Mouse (Mus musculus): ENCODE data around the gene Kdm6b.
"Not testable (repeated sequence)": the region's sequence is repeated elsewhere in the genome, so short reads cannot be mapped to it uniquely, and the experiment has no call there.

The Kdm6b gene

DNA sequence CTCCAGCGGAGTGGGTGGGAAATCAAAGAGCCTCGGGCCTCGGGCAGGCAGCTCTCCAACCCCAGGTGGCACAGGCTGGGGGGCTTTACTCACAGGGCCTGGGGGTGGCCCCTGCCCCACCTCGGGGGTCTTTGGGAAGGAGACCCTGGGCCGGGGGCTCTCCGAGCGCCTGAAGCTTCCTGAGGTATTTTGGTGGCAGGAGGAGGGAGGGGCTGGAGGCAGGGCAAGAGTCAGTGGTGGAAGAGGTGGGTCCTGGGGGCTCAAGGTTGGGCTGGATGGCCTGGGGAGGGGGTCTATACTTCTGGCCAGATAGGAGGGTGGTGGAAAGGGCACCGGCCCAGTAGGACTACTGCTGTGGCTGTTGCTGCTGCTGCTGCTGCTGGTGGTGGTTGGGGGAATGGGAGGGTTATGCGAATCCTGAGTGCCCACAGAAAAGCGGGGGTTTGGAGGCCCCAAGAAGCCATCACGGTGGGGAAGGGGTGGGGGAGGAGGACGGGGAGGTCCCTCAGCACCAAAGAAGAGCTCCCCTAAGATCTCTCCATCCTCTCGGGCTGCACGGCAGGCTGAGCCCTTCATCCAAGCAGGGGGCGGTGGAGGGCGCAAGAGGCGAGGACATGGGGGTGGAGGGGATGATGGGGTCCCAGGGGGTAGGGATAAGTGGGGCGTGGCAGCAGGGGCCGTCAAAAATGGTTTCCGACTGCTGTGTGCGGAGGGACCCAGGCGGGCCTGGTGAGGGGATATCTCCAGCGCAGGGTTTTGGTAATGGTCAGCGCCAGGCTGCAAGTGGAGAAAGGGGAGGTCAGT is 7.9 kb downstream of the Kdm6b start:
- no peak for DNase-seq

DNA sequence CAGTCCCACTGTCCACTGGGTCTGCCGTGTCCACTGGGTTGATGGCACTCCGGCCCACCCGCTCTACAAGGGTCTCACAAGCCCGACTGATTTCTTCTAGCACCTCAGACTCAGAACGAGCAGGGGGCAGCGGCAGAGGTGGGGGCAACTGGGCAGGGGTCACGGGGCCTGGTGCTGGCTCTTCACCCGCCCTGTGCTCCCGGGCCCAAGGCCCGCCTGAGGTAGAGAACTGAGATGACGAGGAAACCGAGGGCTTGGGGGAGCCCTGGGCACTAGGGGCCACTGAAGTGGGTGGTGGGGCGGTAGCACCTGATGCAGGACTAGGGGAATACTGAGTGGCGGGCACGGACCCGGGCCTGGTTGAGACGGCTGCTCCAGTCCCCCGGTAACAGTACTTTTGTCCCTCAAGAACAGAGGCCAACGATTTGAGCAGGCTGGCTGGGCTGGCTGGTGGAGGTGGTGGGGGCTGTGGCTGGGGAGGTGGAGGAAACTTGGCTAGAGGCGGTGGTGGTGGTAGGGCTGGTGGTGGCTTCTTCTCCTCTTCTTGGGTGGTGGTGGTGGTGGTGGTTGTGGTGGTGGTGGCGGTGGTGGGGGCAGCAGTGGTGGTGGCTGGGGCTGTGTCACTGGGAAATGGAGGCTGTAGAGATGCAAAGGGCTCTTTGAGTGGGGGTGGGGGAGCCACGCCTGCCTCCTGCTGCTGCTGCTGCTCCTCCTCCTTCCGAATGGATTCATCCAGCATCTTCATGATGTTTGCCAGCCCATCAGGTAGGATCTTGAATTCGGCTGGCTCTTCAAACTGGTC is 8.7 kb downstream of the Kdm6b start:
- DNase-seq: no peak

- DNase-seq: peak; percentile 13
These were observed 9.5 kb downstream of the Kdm6b start for GRCm38 (mm10) chr11:69403691-69404594.

DNA sequence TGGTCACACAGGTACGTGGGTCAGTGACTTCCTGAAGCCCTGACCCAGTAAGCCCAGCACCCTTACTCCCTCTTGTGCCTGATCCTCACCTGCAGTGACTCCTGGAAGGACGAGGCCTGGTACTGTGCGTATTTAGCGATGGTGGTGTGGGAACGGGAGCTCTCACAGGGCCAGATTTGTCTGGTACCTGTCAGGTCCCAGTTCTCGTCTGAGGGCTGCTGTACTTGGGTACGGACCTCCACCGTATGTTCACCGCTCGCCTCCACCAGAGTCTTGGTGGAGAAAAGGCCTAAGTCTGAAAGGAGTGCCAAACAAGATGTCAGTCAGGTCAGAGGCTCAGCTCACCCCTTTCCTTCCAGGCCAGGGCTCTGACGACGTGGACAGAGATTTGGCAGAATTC is 11.5 kb downstream of the Kdm6b start:
- no peak for DNase-seq

- peak; percentile 95 for DNase-seq
These were observed 12.3 kb downstream of the Kdm6b start for GRCm38 (mm10) chr11:69401210-69401637.

GRCm38 (mm10) chr11:69400083-69400850 is 13.2 kb downstream of the Kdm6b start:
- DNase-seq: peak; percentile 12

DNA sequence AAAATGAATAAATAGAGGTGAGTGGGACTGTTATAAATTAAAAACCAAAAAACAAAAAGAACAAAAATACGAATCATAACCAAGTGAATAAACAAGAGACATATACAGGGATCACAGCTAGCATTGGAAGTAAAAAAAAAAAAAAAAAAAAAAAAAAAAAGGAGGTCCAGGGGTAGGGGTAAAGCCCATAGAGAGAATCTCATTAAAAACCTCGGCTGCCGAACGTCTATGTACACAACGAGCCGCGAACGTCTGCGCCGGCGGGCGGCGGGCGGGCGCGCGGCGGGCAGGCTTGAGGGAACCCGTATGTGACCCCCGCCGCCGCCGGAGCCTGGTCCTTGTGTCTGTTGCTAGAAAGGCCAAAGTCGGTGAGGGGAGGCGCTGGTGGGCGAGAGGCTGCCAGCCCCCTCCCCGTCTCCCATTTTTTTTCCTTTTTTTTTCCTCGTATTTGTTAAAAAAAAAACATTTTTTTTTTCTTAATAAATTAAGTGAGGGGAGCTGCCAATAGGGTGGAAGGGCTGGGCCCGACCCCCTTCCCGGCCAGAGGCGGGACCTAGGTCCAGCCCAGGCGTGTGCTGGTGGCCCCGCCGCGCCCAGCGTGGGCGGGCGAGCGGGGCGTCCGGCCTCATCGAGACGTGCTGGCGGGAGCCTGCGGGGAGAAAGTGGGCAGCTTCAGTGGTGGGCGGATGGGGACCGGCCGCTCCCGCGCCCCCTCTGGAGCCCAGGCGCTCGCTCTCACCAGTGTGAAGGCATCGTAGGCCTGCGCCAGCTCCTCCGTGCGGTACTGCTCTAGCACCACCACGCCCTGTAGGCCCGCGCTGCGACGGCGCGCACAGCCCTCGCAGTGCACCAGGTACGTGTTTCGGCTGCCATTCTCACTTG is 14.0 kb downstream of the Kdm6b start:
- peak; percentile 38 for DNase-seq

DNA sequence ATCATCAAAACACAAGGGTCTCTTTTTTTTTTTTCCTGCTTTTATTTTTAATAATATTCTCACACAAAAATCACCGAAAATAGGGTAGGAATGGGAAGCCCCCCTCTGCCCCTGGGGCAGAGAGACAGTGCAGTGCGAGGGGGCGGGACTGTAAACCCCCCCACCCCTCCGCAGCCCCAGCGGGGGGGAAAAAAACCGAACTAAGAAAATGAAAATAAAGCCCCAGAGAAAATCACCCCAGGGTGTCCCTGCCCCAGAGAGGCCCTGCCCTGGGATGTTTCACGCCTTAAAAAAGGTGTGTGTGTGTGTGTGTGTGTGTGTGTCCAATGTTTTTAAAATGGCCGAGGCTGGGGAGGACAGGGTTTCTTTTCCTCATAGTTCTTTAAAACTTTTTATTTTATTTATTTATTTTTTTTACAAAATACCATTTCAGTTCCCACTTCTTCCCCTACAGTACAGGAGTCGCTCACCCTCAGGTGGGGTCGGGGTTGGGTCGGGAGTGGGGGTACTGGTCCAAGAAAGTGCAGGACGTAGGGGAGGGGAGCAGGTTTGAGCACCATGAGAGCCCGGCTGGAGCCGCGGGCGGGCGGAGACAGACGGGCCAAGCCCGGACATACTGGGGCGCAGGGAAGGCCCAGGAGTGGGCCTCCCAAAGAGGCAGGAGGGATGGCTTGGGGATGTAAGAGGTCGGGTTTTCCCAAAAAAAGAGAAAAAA is 14.8 kb downstream of the Kdm6b start:
- peak; percentile 17 for DNase-seq

DNA sequence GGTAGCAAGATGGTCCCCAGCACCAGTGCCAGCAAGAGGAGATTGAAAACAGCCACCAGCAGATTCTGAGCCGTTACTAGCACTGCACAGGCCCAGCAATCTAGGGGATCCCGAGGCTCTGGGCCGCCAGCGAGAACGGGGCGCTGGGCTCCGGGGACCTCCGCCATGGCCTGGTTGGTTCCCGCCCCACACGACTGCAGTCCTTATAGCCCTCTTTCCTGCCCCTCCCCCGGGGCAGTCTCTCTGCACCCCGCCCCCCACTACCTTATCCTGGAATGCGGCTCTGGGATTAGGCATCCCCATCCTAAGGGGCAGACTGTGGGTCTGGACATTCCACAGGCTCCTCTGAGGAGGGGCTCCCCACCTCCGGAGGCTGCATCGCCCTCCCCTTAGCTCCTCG is 15.4 kb downstream of the Kdm6b start, which contains the start of gene Tmem88:
TSS of gene Tmem88 (minus strand) at position 176 of the 400 bp plus-strand sequence.
- peak; percentile 78 for DNase-seq

DNA sequence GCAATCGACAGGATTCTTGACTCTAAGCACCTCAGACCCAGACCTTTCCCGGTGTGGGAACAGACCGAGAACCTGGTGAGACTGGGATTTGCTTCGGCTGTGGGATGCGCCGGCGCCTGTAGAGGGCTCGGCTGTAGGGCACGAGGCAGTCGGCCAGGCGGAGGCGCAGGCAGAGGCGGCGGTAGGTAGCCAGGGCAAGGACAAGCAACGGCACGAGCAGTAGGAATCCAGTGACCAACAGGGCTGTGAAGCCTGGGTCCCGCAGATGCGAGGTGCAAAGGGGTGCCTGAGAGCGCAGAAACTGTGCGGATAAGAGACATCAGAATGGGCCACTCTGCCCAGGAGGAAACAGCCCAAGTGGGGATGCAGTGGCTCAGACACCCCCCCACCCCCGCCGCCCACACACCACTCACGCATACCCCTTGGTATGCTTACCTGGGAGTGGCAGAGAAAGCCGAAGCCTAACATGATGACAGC is 15.9 kb downstream of the Kdm6b start:
- DNase-seq: peak; percentile 43

DNA sequence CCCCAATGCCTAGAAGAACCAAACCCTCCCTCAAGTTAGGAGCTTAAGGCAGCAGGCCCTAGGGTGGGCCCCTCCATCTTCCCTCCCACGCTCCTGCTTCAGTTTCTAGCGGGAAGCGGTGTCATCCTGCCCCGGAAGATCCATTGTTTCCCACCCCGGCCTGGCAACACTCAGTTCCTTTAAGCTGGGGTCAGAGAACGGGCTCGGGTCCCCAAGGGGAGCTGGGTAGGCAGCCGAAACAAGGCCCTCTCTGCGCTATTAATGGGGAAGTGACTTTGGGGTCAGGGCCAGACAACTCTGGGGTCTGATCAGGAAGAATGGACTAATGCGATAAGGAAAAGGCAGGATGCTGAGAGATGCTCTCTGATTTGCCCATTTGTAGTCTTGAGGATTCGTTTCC is 16.7 kb downstream of the Kdm6b start:
- peak; percentile 79 for DNase-seq

- peak; percentile 98 for DNase-seq
These were observed 17.7 kb downstream of the Kdm6b start for GRCm38 (mm10) chr11:69395634-69396373.

- peak; percentile 95 for DNase-seq
These were observed 18.2 kb downstream of the Kdm6b start, which contains the start of the genes Naa38 and Cyb5d1 for GRCm38 (mm10) chr11:69395235-69395633. Naa38 (plus strand) TSS chr11:69395487. Cyb5d1 (minus strand) TSS chr11:69395631.

DNA sequence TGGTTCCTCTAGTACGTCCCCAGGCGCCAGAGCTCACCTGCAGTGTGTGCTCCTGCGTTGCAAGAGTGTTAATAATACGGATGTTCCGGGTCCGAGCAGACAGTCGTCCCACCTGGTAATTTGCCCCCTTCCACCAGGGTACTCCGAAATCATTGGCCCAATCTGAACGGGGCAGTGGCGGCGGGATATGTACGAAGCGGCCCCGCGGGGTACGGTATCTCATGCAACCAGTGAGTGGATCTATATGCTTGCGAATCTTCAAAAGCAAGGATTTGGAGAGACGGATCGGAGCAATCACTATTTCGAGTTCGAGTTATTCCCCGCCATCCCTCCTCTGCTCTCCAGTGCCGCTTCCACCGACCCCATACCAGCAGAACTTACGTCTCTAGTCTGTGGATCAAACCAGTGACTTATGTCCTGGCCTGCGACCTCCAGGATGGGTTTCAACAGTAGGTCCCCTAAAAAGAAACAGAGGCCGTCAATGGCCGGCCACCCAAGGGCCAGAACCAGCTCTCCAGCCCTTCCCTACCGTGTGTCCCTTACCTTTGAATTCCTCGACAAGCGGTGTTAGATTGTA is 18.8 kb downstream of the Kdm6b start:
- not testable (repeated sequence) for DNase-seq

- peak; percentile 85 for DNase-seq
These were observed 23.0 kb downstream of the Kdm6b start for GRCm38 (mm10) chr11:69390400-69391034.

DNA sequence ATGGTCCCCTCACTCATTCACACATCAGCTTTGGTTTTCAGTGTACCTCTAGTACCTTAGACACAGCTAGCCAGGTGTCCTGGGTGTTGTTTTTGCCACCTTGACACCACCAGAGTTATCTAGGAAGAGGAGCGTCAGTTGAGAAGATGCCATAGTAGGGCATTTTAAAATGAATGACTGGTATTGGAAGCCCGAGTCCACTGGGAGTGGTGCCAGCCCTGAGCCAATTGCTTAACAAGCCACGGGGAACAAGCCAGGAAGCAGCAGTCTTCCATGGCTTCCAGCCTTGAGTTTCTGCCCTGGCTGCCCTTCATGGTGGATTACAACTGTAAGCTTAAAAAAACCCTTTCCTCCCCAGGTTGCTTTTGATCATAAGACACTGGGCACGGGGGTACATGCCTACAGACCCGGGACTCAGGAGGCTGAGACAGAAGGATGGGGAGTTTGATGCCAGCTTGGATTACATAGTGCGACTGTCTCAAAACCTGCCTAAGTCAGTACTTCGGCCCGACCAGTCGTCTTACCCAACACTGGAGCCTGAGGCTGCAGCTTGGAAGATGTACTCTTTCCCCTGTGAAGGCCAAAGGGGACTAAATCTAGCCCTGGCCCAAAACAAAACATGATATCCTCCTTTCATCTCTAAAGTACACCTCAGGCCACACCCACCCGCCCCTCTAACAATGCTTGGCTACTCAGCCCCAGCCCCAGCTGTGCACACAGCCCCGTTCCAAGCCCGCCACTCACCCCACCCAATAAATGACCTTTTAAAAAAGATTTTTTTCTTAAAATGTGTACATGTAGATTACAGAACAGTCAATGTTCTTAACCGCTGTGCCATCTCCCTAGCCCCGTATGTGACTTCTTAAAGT is 23.7 kb downstream of the Kdm6b start:
- DNase-seq: no peak

DNA sequence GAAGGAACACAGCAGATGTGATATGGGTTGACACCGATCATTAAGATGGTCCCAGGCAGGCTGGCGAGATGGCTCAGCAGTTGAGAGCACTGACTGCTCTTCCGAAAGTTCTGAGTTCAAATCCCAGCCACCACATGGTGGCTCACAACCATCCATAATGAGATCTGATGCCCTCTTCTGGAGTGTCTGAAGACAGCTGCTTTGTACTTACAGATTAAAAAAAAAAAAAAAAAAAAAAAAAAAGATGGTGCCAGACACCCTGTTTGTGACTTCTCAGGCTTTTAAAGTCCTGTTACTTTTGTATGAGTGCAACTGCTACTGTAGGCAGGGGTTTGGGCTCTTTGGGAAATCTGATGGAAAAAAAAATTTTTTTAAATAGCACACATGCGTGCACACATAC is 24.8 kb downstream of the Kdm6b start:
- DNase-seq: no peak
